Mouse (Mus musculus) CH12.LX (cell line): ENCODE results near the gene Glp2r. TPM values are rescaled to one million over a fixed set of nuclear protein-coding genes. Genes with fewer than 3 reads are reported as not detected.

Experiments
- DNase-seq: peaks from one replicate; pipeline ENCODE4 v3.0.0-alpha.2; 2013; ENCODE audit errors: extremely low read depth
- H3K27ac ChIP-seq: 2 replicates; pipeline ENCODE4 v1.5.1; 2012; ENCODE audit warnings: low read depth, mild to moderate bottlenecking, control low read depth, moderate library complexity; ENCODE audit not compliant: insufficient read depth
- H3K27me3 ChIP-seq: replicated peaks from 2 replicates; pipeline ENCODE3; 2012; ENCODE audit warnings: inconsistent platforms
- H3K36me3 ChIP-seq, 2 experiments: replicated peaks in 1 of 2; 2 replicates each; pipeline versions ENCODE3 to v1.6.1; 2012; ENCODE audit warnings: inconsistent platforms in 1 of 2, low read length in 1 of 2, mild to moderate bottlenecking in 1 of 2, mixed read lengths in 1 of 2, moderate library complexity in 1 of 2; ENCODE audit not compliant: control insufficient read depth in 1 of 2, insufficient read depth in 1 of 2
- H3K4me1 ChIP-seq, 2 experiments: 2 replicates each; pipeline ENCODE4 v1.6.1; 2012; ENCODE audit warnings: inconsistent platforms in 1 of 2, moderate library complexity in 1 of 2; ENCODE audit not compliant: insufficient read depth in 2 of 2, control insufficient read depth in 1 of 2
- H3K4me2 ChIP-seq: 2 replicates; pipeline ENCODE4 v1.6.1; 2012; ENCODE audit warnings: low read depth, mild to moderate bottlenecking, control low read depth; ENCODE audit not compliant: poor library complexity, insufficient read depth, severe bottlenecking
- H3K4me3 ChIP-seq, 3 experiments: fragments of 150-350 bp in 1 of 3; sonication (generic) in 1 of 3; replicated peaks in 1 of 3; 2 replicates each; pipeline versions ENCODE3 to v1.5.1; 2011 to 2012; ENCODE audit warnings: low read depth in 2 of 3, low read length in 2 of 3, mild to moderate bottlenecking in 2 of 3, moderate library complexity in 2 of 3, control low read depth in 1 of 3, improper control_type of control experiment in 1 of 3, inconsistent platforms in 1 of 3, mixed read lengths in 1 of 3; ENCODE audit not compliant: poor library complexity in 1 of 3
- H3K79me2 ChIP-seq: replicated peaks from 2 replicates; pipeline ENCODE4 v1.6.1; 2012; ENCODE audit warnings: mild to moderate bottlenecking, moderate library complexity; ENCODE audit not compliant: control insufficient read depth, poor library complexity, insufficient read depth, severe bottlenecking; ENCODE audit errors: extremely low read depth
- H3K9ac ChIP-seq: 2 replicates; pipeline ENCODE4 v1.6.1; 2012; ENCODE audit warnings: low read depth, mild to moderate bottlenecking, control low read depth, moderate library complexity; ENCODE audit not compliant: insufficient read depth
- H3K9me3 ChIP-seq: replicated peaks from 2 replicates; pipeline ENCODE3; 2012; ENCODE audit warnings: low read length, inconsistent platforms, mixed read lengths
- BHLHE40 ChIP-seq: IDR thresholded peaks from 2 replicates; pipeline ENCODE4 v1.6.1; 2011; ENCODE audit warnings: mild to moderate bottlenecking, low read depth, low read length, improper control_type of control experiment
- CHD1 ChIP-seq: IDR thresholded peaks from 2 replicates; pipeline ENCODE4 v1.6.1; 2012; ENCODE audit warnings: low read depth, low read length, improper control_type of control experiment, inconsistent platforms
- CHD2 ChIP-seq: IDR thresholded peaks from 2 replicates; pipeline ENCODE4 v1.6.1; 2011; ENCODE audit warnings: low read length, improper control_type of control experiment
- CTCF ChIP-seq, 2 experiments: IDR thresholded peaks in 1 of 2; conservative IDR thresholded peaks in 1 of 2; 2 replicates each; pipeline ENCODE4 v1.5.1; 2011 to 2012; ENCODE audit warnings: low read depth in 2 of 2, low read length in 2 of 2, improper control_type of control experiment in 1 of 2, inconsistent platforms in 1 of 2, mild to moderate bottlenecking in 1 of 2, moderate library complexity in 1 of 2
- EP300 ChIP-seq: IDR thresholded peaks from 2 replicates; pipeline ENCODE4 v1.6.1; 2011; ENCODE audit warnings: low read length, improper control_type of control experiment
- ETS1 ChIP-seq: conservative IDR thresholded peaks from 2 replicates; pipeline ENCODE4 v1.6.1; 2012; ENCODE audit warnings: low read depth, mild to moderate bottlenecking, inconsistent platforms, low read length, improper control_type of control experiment, moderate library complexity
- GABPA ChIP-seq: IDR thresholded peaks from 2 replicates; pipeline ENCODE4 v1.6.1; 2012; ENCODE audit warnings: low read depth, low read length, improper control_type of control experiment, inconsistent platforms; ENCODE audit not compliant: insufficient replicate concordance
- HCFC1 ChIP-seq: IDR thresholded peaks from 2 replicates; pipeline ENCODE4 v1.6.1; 2012; ENCODE audit warnings: low read depth, mild to moderate bottlenecking, inconsistent platforms, low read length, improper control_type of control experiment
- IRF4 ChIP-seq: IDR thresholded peaks from 2 replicates; pipeline ENCODE4 v1.6.1; 2014; ENCODE audit warnings: low read depth, mild to moderate bottlenecking, inconsistent platforms, low read length, improper control_type of control experiment
- JUN ChIP-seq: IDR thresholded peaks from 2 replicates; pipeline ENCODE4 v1.6.1; 2011; ENCODE audit warnings: low read depth, mild to moderate bottlenecking, low read length, improper control_type of control experiment, moderate library complexity; ENCODE audit not compliant: insufficient read depth
- JUND ChIP-seq: conservative IDR thresholded peaks from 2 replicates; pipeline ENCODE4 v1.6.1; 2011; ENCODE audit warnings: low read depth, low read length, improper control_type of control experiment
- KAT2A ChIP-seq: IDR thresholded peaks from 2 replicates; pipeline ENCODE4 v1.6.1; 2012; ENCODE audit warnings: low read length, improper control_type of control experiment, inconsistent platforms; ENCODE audit not compliant: insufficient replicate concordance
- MAFK ChIP-seq: IDR thresholded peaks from 2 replicates; pipeline ENCODE4 v1.6.1; 2011; ENCODE audit warnings: low read length, improper control_type of control experiment; ENCODE audit not compliant: insufficient replicate concordance
- MAZ ChIP-seq: IDR thresholded peaks from 2 replicates; pipeline ENCODE4 v1.6.1; 2012; ENCODE audit warnings: low read depth, mild to moderate bottlenecking, inconsistent platforms, low read length, improper control_type of control experiment, moderate library complexity
- MEF2A ChIP-seq: IDR thresholded peaks from 2 replicates; pipeline ENCODE4 v1.6.1; 2014; ENCODE audit warnings: low read depth, mild to moderate bottlenecking, inconsistent platforms, low read length, improper control_type of control experiment, borderline replicate concordance
- NELFE ChIP-seq: IDR thresholded peaks from 2 replicates; pipeline ENCODE4 v1.6.1; 2011; ENCODE audit warnings: low read depth, low read length, improper control_type of control experiment
- NRF1 ChIP-seq: IDR thresholded peaks from 2 replicates; pipeline ENCODE4 v1.6.1; 2014; ENCODE audit warnings: low read depth, mild to moderate bottlenecking, inconsistent platforms, low read length, improper control_type of control experiment, moderate library complexity
- POLR2A ChIP-seq: IDR thresholded peaks from 2 replicates; pipeline ENCODE4 v1.6.1; 2011; ENCODE audit warnings: low read depth, mild to moderate bottlenecking, improper control_type of control experiment, low read length
- POLR2AphosphoS2 ChIP-seq: IDR thresholded peaks from 2 replicates; pipeline ENCODE4 v1.6.1; 2011; ENCODE audit warnings: low read depth, low read length, improper control_type of control experiment
- RAD21 ChIP-seq: IDR thresholded peaks from 2 replicates; pipeline ENCODE4 v1.6.1; 2011; ENCODE audit warnings: low read depth, mild to moderate bottlenecking, low read length, improper control_type of control experiment, moderate library complexity
- RCOR1 ChIP-seq: conservative IDR thresholded peaks from 2 replicates; pipeline ENCODE4 v1.6.1; 2012; ENCODE audit warnings: low read depth, mild to moderate bottlenecking, inconsistent platforms, low read length, improper control_type of control experiment
- SIN3A ChIP-seq: IDR thresholded peaks from 2 replicates; pipeline ENCODE4 v1.6.1; 2012; ENCODE audit warnings: low read length, improper control_type of control experiment, inconsistent platforms
- SMC3 ChIP-seq: IDR thresholded peaks from 2 replicates; pipeline ENCODE4 v1.6.1; 2011; ENCODE audit warnings: low read depth, low read length, improper control_type of control experiment
- TBP ChIP-seq: conservative IDR thresholded peaks from 2 replicates; pipeline ENCODE4 v1.6.1; 2011; ENCODE audit warnings: low read depth, low read length, improper control_type of control experiment
- TCF12 ChIP-seq: IDR thresholded peaks from 2 replicates; pipeline ENCODE4 v1.6.1; 2014; ENCODE audit warnings: low read depth, mild to moderate bottlenecking, inconsistent platforms, low read length, improper control_type of control experiment
- UBTF ChIP-seq: IDR thresholded peaks from 2 replicates; pipeline ENCODE4 v1.6.1; 2012; ENCODE audit warnings: low read depth, mild to moderate bottlenecking, inconsistent platforms, low read length, improper control_type of control experiment, moderate library complexity
- USF1 ChIP-seq: IDR thresholded peaks from 2 replicates; pipeline ENCODE4 v1.6.1; 2014; ENCODE audit warnings: low read depth, mild to moderate bottlenecking, inconsistent platforms, low read length, improper control_type of control experiment
- USF2 ChIP-seq: conservative IDR thresholded peaks from 2 replicates; pipeline ENCODE4 v1.6.1; 2011; ENCODE audit warnings: low read depth, low read length, improper control_type of control experiment
- ZC3H11A ChIP-seq: IDR thresholded peaks from 2 replicates; pipeline ENCODE4 v1.6.1; 2012; ENCODE audit warnings: low read depth, mild to moderate bottlenecking, inconsistent platforms, low read length, improper control_type of control experiment
- ZKSCAN1 ChIP-seq: IDR thresholded peaks from 2 replicates; pipeline ENCODE4 v1.6.1; 2012; ENCODE audit warnings: low read depth, inconsistent platforms, low read length, improper control_type of control experiment, borderline replicate concordance
- ZNF384 ChIP-seq: IDR thresholded peaks from 2 replicates; pipeline ENCODE4 v1.6.1; 2012; ENCODE audit warnings: low read depth, low read length, improper control_type of control experiment, inconsistent platforms
- dilution Hi-C: fragments of 300-500 bp; cut with MboI; formaldehyde crosslinking; loops from 2 replicates; pipeline ENCODE4 v1.14.3; 2020; ENCODE audit warnings: low sequenced_read_pairs; ENCODE audit not compliant: extremely low pct_unique_long_range_greater_than_20kb, extremely low pct_ligation_motif_present
- in situ Hi-C: fragments of 300-500 bp; cut with MboI; formaldehyde crosslinking; loops from 3 replicates; pipeline ENCODE4 v1.14.3; 2019; ENCODE audit warnings: low sequenced_read_pairs, low pct_ligation_motif_present, low pct_unique_long_range_greater_than_20kb, mixed read lengths
- polyA plus RNA-seq: library from polyadenylated mRNA; unstranded; fragments of >175 nt; gene quantifications from 2 replicates; pipeline ENCODE4 v1.2.1, GENCODE M21; 2012; ENCODE audit warnings: low read depth; ENCODE audit not compliant: insufficient read length
- total RNA-seq, 2 experiments: library from RNA; depleted of rRNA; stranded (reverse); fragments of 300-350 nt in 1 of 2; fragments of >200 nt in 1 of 2; gene quantifications; 2 replicates each; pipeline ENCODE4 v1.2.3; 2012 to 2014

Glp2r gene
- total and polyA plus RNA-seq, 3 experiments: 0.04 to 0.09 (median 0.07) TPM

DNA sequence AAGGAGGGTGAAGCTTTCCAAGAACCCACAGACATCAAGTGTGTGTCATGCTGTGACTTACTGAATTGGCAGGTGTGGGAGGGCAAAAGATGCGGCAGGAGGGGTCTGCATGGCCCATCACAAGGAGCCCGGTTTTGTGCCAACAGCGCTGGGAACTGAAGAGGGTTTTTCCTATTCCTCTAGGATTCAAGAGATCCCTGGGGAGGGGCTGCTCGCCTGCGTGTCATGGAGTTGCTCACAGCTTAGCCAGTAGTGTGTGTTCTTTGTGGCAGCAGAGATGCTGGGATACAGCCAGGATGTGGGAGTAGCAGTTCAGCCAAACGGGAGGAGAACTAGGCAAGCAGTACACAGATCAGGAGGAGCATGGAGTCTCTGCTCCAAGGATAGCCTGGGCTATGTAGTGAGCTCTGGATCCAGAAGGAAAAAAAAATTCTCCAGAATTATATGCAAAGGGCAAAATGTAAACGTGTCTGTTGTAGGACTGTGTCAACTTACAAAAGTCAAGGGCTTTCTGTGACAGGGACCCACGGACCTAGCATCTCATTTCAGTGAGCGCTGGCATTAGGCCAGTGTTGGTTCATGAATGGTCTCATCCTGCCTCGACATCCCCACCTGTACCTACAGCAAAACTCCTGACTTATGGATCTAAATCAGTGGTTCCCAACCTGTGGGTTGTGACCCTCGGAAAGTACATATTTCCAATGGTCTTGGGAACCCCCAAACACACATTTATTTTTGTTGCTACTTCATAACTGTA is 122.1 kb downstream of the Glp2r start:
- H3K4me1 ChIP-seq: peaks cover 9 to 35% of the 10 kb centered on the region in 2 experiments
- no peak overlapping the region for H3K27ac ChIP-seq
- H3K9ac ChIP-seq: no peak overlapping the region
- H3K9me3 ChIP-seq: peaks cover 16% of the 10 kb centered on the region
- TF ChIP-seq USF1: no peak
- no peak for TF ChIP-seq BHLHE40
- TF ChIP-seq ZNF384: no peak
- TF ChIP-seq TBP: no peak
- TF ChIP-seq MAZ: no peak
- TF ChIP-seq, all 38 proteins: peak for 0
- H3K36me3 ChIP-seq: peaks cover 7 to 48% of the 10 kb centered on the region in 2 experiments
- H3K27me3 ChIP-seq: no peaks in the 10 kb centered on the region
- dilution Hi-C loops (no loop called here), in situ Hi-C loops (loop anchor here (10.0 kb wide), 1 partner anchor 284 kb away; no protein-coding TSS in a partner anchor)
- no peaks in the 10 kb centered on the region for H3K79me2 ChIP-seq
- no peak overlapping the region for H3K4me3 ChIP-seq
- H3K4me2 ChIP-seq: no peak overlapping the region
- DNase-seq: no peak

DNA sequence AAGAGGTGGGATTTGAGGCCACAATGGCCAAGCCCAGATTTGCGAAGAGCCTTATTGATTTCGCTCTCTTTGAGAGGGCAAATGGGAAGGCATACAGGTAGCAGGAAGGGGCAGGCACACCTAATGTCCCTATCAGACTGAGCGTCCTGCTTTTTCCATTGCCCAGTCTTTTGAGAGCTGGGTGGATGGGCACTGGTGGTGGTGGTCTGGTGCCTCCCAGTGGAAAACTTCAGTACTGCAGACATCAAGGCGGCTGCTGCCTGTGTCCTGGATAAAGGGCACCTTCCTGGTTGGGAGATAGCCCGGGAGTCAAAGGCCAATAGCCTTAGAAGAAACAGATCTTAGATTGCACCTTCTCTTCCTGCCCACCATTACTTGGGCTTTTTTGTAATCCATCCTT is 123.2 kb downstream of the Glp2r start:
- Histone ChIP-seq H3K4me1 (peaks cover 9 to 41% of the 10 kb centered on the region in 2 experiments), H3K4me3 (no peak overlapping the region), H3K4me2 (no peak overlapping the region), H3K9ac (no peak overlapping the region), H3K36me3 (peaks cover 7 to 46% of the 10 kb centered on the region in 2 experiments), H3K79me2 (no peaks in the 10 kb centered on the region), H3K27ac (no peak overlapping the region), H3K9me3 (peaks cover 16% of the 10 kb centered on the region), H3K27me3 (no peaks in the 10 kb centered on the region)
- in situ Hi-C loops: loop anchor here (10.0 kb wide), 1 partner anchor 283 kb away; no protein-coding TSS in a partner anchor
- peak; percentile 79 for DNase-seq
- dilution Hi-C loops: no loop called here
- TF ChIP-seq HCFC1: no peak
- TF ChIP-seq ZC3H11A: peak; percentile 100
- no peak for TF ChIP-seq JUND
- peak; percentile 75; the same call in 1 of the 2 replicates for TF ChIP-seq NELFE
- no peak for TF ChIP-seq UBTF
- TF ChIP-seq USF2: no peak
- TF ChIP-seq SMC3: peak; percentile 100
- TF ChIP-seq RCOR1: no peak
- no peak; the same call in 1 of the 2 replicates for TF ChIP-seq MAZ
- TF ChIP-seq IRF4: peak; percentile 58
- TF ChIP-seq GABPA: no peak
- peak; percentile 94 to 99 for TF ChIP-seq CTCF (conservative IDR thresholded peaks at IDR 0.05 in 1 of 2, IDR thresholded peaks at IDR 0.05 in 1 of 2; ENCODE audit: low read depth in 2 of 2, low read length in 2 of 2)
- TF ChIP-seq SIN3A: no peak
- no peak for TF ChIP-seq ZNF384
- TF ChIP-seq MAFK: no peak
- peak; percentile 64; the same call in 1 of the 2 replicates for TF ChIP-seq MEF2A
- no peak for TF ChIP-seq EP300
- peak; percentile 62 for TF ChIP-seq TCF12
- TF ChIP-seq ZKSCAN1: no peak
- TF ChIP-seq POLR2A: no peak
- no peak for TF ChIP-seq JUN
- TF ChIP-seq KAT2A: no peak
- TF ChIP-seq CHD1: no peak
- peak; percentile 36; the same call in 1 of the 2 replicates for TF ChIP-seq NRF1
- TF ChIP-seq CHD2: no peak
- TF ChIP-seq RAD21: no peak; the same call in none of the 2 replicates
- TF ChIP-seq USF1: no peak
- TF ChIP-seq ETS1: no peak
- TF ChIP-seq POLR2AphosphoS2: no peak
- no peak for TF ChIP-seq TBP
